Mouse (Mus musculus) limb, embryonic 10.5 days (tissue): ENCODE measurements around the gene Psmd14. TPM values are rescaled to one million over a fixed set of nuclear protein-coding genes. Genes with fewer than 3 reads are reported as not detected.

Source experiments
- DNase-seq: peaks from one replicate; pipeline ENCODE4 v3.0.0-alpha.2; 2017; ENCODE audit warnings: low spot score
- H3K27ac ChIP-seq: fragments of 300-500 bp; sonication (generic); 2 replicates; pipeline ENCODE4 v1.5.1; 2016; ENCODE audit warnings: mild to moderate bottlenecking
- H3K27me3 ChIP-seq: fragments of 300-500 bp; sonication (generic); 2 replicates; pipeline ENCODE4 v1.6.1; 2016; ENCODE audit warnings: low read depth, mild to moderate bottlenecking; ENCODE audit not compliant: poor library complexity, severe bottlenecking
- H3K36me3 ChIP-seq: fragments of 300-500 bp; sonication (generic); 2 replicates; pipeline ENCODE4 v1.6.1; 2016; ENCODE audit warnings: mild to moderate bottlenecking, moderate library complexity
- H3K4me1 ChIP-seq: fragments of 300-500 bp; sonication (generic); 2 replicates; pipeline ENCODE4 v1.6.1; 2016
- H3K4me3 ChIP-seq: fragments of 300-500 bp; sonication (generic); 2 replicates; pipeline ENCODE4 v1.5.1; 2016; ENCODE audit warnings: mild to moderate bottlenecking, moderate library complexity
- H3K9me3 ChIP-seq: fragments of 300-500 bp; sonication (generic); replicated peaks from 2 replicates; pipeline ENCODE4 v1.6.1; 2016; ENCODE audit warnings: mild to moderate bottlenecking
- WGBS: fragments of 180-500 bp; shearing (Covaris S2); methylation state at CpG from one replicate; pipeline ENCODE4 v1.1.7; 2016; 5-methylcytosine and 5-hydroxymethylcytosine counted together
- polyA plus RNA-seq: library from polyadenylated mRNA; unstranded; fragments of >200 nt; fragmentation: Nextera tagmentation; extraction: Ambion mirVana; gene quantifications from 2 replicates; pipeline ENCODE4 v1.2.1, GENCODE M21; 2016

Psmd14 gene
- polyA plus RNA-seq, 1 experiment from 2014 or later = 245 TPM

- DNase-seq = no peak
- Histone ChIP-seq H3K9me3 (no peaks in the 10 kb centered on the region), H3K27ac (no peak overlapping the region), H3K36me3 (peaks cover 40% of the 10 kb centered on the region), H3K27me3 (no peaks in the 10 kb centered on the region), H3K4me1 (no peaks in the 10 kb centered on the region), H3K4me3 (no peak overlapping the region)
Observed at GRCm38 (mm10) chr2:61780794-61781193, 69.3 kb downstream of the Psmd14 start.

- Histone ChIP-seq H3K4me3 (no peak overlapping the region), H3K9me3 (no peaks in the 10 kb centered on the region), H3K36me3 (peaks cover 6% of the 10 kb centered on the region; the same call in 1 of the 2 replicates), H3K4me1 (no peaks in the 10 kb centered on the region), H3K27me3 (no peaks in the 10 kb centered on the region), H3K27ac (no peak overlapping the region)
- WGBS = 82% methylated on average over 5 of the region's 5 CpGs
- DNase-seq = no peak
Observed at GRCm38 (mm10) chr2:61794960-61795359, 83.5 kb downstream of the Psmd14 start.

GRCm38 (mm10) chr2:61798048-61798447, 86.6 kb downstream of the Psmd14 start:
- 95% methylated on average over 1 of the region's 1 CpGs for WGBS
- Histone ChIP-seq H3K4me3 (no peak overlapping the region), H3K27ac (no peak overlapping the region), H3K4me1 (peaks cover 9% of the 10 kb centered on the region), H3K36me3 (peaks cover 8% of the 10 kb centered on the region; the same call in 1 of the 2 replicates), H3K9me3 (no peaks in the 10 kb centered on the region), H3K27me3 (peaks cover 19% of the 10 kb centered on the region)
- no peak for DNase-seq

- Histone ChIP-seq H3K4me3 (no peak within 1 kb of the TSS; the same call in 1 of the 2 replicates), H3K36me3 (peaks cover 8% of the 10 kb centered on the region; the same call in 1 of the 2 replicates), H3K4me1 (peaks cover 34% of the 10 kb centered on the region), H3K27ac (no peak within 1 kb of the TSS), H3K27me3 (peaks cover 66% of the 10 kb centered on the region), H3K9me3 (no peaks in the 10 kb centered on the region)
- WGBS = 2% methylated on average over 11 of the region's 11 CpGs
- DNase-seq = peak; percentile 63
Observed at GRCm38 (mm10) chr2:61802656-61803251, 91.3 kb downstream of the Psmd14 start, which contains the start of gene Tbr1. Gene Tbr1, plus strand, starts transcription at chr2:61802930.

- peaks cover 34% of the 10 kb centered on the region for H3K4me1 ChIP-seq
- H3K4me3 ChIP-seq = no peak overlapping the region
- WGBS = 2% methylated on average over 29 of the region's 29 CpGs
- peaks cover 8% of the 10 kb centered on the region; the same call in 1 of the 2 replicates for H3K36me3 ChIP-seq
- peak; percentile 38 for DNase-seq
- peaks cover 76% of the 10 kb centered on the region for H3K27me3 ChIP-seq
- no peaks in the 10 kb centered on the region for H3K9me3 ChIP-seq
- no peak overlapping the region for H3K27ac ChIP-seq
Observed at GRCm38 (mm10) chr2:61803443-61804367, 92.2 kb downstream of the Psmd14 start.

- no peak overlapping the region for H3K4me3 ChIP-seq
- peaks cover 83% of the 10 kb centered on the region for H3K27me3 ChIP-seq
- H3K9me3 ChIP-seq = no peaks in the 10 kb centered on the region
- H3K4me1 ChIP-seq = peaks cover 34% of the 10 kb centered on the region
- WGBS = 1% methylated on average over 10 of the region's 10 CpGs
- H3K36me3 ChIP-seq = peaks cover 8% of the 10 kb centered on the region; the same call in 1 of the 2 replicates
- DNase-seq = no peak
- no peak overlapping the region for H3K27ac ChIP-seq
Observed at GRCm38 (mm10) chr2:61804382-61804840, 92.9 kb downstream of the Psmd14 start.

GRCm38 (mm10) chr2:61804841-61805540, 93.5 kb downstream of the Psmd14 start:
- DNase-seq = peak; percentile 73
- Histone ChIP-seq H3K4me1 (peaks cover 34% of the 10 kb centered on the region), H3K36me3 (peaks cover 6% of the 10 kb centered on the region; the same call in 1 of the 2 replicates), H3K9me3 (no peaks in the 10 kb centered on the region), H3K4me3 (peak overlapping the region; percentile 22; the same call in 1 of the 2 replicates), H3K27me3 (peaks cover 89% of the 10 kb centered on the region), H3K27ac (no peak overlapping the region)
- WGBS = under 1% methylated on average over 39 of the region's 39 CpGs

GRCm38 (mm10) chr2:61805541-61806345, 94.2 kb downstream of the Psmd14 start:
- Histone ChIP-seq H3K27ac (no peak overlapping the region), H3K9me3 (no peaks in the 10 kb centered on the region), H3K4me3 (peak overlapping the region; percentile 22; the same call in 1 of the 2 replicates), H3K4me1 (peaks cover 34% of the 10 kb centered on the region), H3K36me3 (0 out of 2 replicates have a peak, but pooled peaks cover under 1% of the 10 kb centered on the region), H3K27me3 (peaks cover 96% of the 10 kb centered on the region)
- under 1% methylated on average over 39 of the region's 39 CpGs for WGBS
- DNase-seq = no peak

- H3K4me3 ChIP-seq = no peak overlapping the region
- H3K9me3 ChIP-seq = no peaks in the 10 kb centered on the region
- H3K4me1 ChIP-seq = peaks cover 36% of the 10 kb centered on the region
- H3K36me3 ChIP-seq = no peaks in the 10 kb centered on the region
- WGBS = 0% methylated on average over 3 of the region's 3 CpGs
- no peak overlapping the region for H3K27ac ChIP-seq
- DNase-seq = peak; percentile 31
- peaks cover 100% of the 10 kb centered on the region for H3K27me3 ChIP-seq
Observed at GRCm38 (mm10) chr2:61806346-61806825, 94.9 kb downstream of the Psmd14 start.

GRCm38 (mm10) chr2:61807151-61807550, 95.7 kb downstream of the Psmd14 start:
- Histone ChIP-seq H3K4me3 (peak overlapping the region; percentile 27), H3K9me3 (no peaks in the 10 kb centered on the region), H3K27ac (no peak overlapping the region), H3K27me3 (peaks cover 100% of the 10 kb centered on the region), H3K4me1 (peaks cover 44% of the 10 kb centered on the region), H3K36me3 (no peaks in the 10 kb centered on the region)
- peak; percentile 71 for DNase-seq
- WGBS = 0% methylated on average over 22 of the region's 22 CpGs

- H3K27me3 ChIP-seq = peaks cover 100% of the 10 kb centered on the region
- 23% methylated on average over 2 of the region's 2 CpGs for WGBS
- H3K36me3 ChIP-seq = no peaks in the 10 kb centered on the region
- H3K27ac ChIP-seq = no peak overlapping the region
- DNase-seq = no peak
- no peaks in the 10 kb centered on the region for H3K9me3 ChIP-seq
- no peak overlapping the region for H3K4me3 ChIP-seq
- peaks cover 40% of the 10 kb centered on the region for H3K4me1 ChIP-seq
Observed at GRCm38 (mm10) chr2:61807781-61808180, 96.3 kb downstream of the Psmd14 start.

GRCm38 (mm10) chr2:61808776-61809175, 97.3 kb downstream of the Psmd14 start:
- 1% methylated on average over 6 of the region's 6 CpGs for WGBS
- H3K36me3 ChIP-seq = no peaks in the 10 kb centered on the region
- no peaks in the 10 kb centered on the region for H3K9me3 ChIP-seq
- DNase-seq = peak; percentile 55
- peaks cover 100% of the 10 kb centered on the region for H3K27me3 ChIP-seq
- H3K27ac ChIP-seq = no peak overlapping the region
- peaks cover 30% of the 10 kb centered on the region for H3K4me1 ChIP-seq
- H3K4me3 ChIP-seq = no peak overlapping the region
